Mouse (Mus musculus): ENCODE measurements around the gene Pias4. TPM values are rescaled to one million over a fixed set of nuclear protein-coding genes. Genes with fewer than 3 reads are reported as not detected.
"Not testable (repeated sequence)": the region's sequence is repeated elsewhere in the genome, so short reads cannot be mapped to it uniquely, and the experiment has no call there.

Pias4 gene
- 25.7 and 27.4 TPM in 2 replicates for polyA plus RNA-seq (2012; rRNA removed)

GRCm38 (mm10) chr10:81167200-81168086, at the start of gene Pias4:
TSS of gene Pias4 (minus strand) at chr10:81167923.
- peak; percentile 99 to 100 for DNase-seq (ENCODE audit: extremely low spot score in 1 of 2, low spot score in 1 of 2)

DNA sequence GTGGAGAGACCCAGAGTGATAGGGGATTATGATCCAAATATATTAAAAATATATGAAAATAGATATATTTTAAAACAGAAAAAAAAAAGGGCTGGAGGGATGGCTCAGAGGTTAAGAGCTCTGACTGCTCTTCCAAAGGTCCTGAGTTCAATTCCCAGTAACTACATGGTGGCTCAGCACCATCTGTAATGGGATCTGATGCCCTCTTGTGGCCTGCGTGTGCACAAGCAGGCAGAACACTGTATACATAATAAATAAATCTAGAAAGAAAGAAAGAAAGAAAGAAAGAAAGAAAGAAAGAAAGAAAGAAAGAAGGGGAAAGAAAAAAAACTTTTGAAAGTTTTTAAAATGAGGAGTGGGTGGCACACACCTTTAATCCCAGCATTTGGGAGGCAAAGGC, 49.5 kb upstream of the Pias4 start:
- not testable (repeated sequence) for DNase-seq (ENCODE audit: extremely low spot score in 1 of 2, low spot score in 1 of 2)

- no peak for DNase-seq (ENCODE audit: extremely low spot score in 1 of 2, low spot score in 1 of 2)
These were observed 49.1 kb upstream of the Pias4 start for GRCm38 (mm10) chr10:81216810-81217209.

GRCm38 (mm10) chr10:81216260-81216659, 48.5 kb upstream of the Pias4 start:
- no peak for DNase-seq (ENCODE audit: extremely low spot score in 1 of 2, low spot score in 1 of 2)

- DNase-seq (ENCODE audit: extremely low spot score in 1 of 2, low spot score in 1 of 2), result no peak
These were observed 42.4 kb upstream of the Pias4 start for GRCm38 (mm10) chr10:81210154-81210553.

DNA sequence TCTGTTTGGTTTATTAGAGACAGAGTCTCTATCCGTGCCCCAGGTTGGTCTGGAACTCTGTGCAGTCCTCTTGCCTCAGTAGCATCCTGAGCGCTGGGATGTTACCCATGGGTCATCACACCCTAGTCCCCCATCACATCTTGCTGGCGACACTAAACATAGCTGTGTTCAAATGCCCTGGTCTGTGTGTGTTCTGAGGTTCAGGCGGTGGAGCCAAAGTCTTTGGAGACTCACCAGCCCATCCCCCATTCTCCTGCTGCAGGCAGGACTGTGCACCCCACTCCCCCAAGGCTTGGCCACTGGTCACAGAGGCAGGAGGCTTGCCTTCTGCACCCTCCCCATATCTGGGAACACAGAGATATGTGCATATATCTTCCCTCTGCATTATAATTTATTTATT, 36.4 kb upstream of the Pias4 start:
- no peak for DNase-seq (ENCODE audit: extremely low spot score in 1 of 2, low spot score in 1 of 2)

DNA sequence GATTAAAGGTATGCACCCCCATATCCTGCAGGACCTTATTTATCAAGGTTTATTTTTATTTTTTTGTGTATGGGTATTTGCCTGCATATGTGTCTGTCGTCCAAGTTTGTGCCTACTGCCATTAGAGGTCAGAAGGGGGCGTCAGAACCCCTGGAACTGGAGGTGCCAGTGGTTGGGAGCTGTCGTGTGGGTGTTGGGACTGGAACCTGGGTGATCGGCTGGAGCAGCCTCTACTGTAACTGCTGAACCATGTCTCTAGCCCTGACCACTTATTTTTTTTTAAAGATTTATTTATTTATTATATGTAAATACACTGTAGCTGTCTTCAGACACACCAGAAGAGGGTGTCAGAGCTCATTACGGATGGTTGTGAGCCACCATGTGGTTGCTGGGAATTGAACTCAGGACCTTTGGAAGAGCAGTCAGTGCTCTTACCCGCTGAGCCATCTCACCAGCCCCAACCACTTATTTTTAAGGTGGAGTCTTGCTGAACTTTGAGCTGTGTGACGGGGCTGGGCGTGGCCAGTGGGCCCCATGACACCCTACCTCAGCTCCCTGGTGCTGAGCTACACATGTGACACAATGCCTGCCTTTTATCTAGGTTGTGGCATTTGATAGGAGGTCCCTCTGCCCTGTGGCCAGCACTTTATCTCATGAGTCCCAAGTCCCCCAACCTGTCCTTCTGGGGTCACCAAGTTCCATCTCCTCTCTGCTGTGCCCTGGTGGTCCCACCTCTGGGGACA, 35.4 kb upstream of the Pias4 start:
- no peak for DNase-seq (ENCODE audit: extremely low spot score in 1 of 2, low spot score in 1 of 2)

DNA sequence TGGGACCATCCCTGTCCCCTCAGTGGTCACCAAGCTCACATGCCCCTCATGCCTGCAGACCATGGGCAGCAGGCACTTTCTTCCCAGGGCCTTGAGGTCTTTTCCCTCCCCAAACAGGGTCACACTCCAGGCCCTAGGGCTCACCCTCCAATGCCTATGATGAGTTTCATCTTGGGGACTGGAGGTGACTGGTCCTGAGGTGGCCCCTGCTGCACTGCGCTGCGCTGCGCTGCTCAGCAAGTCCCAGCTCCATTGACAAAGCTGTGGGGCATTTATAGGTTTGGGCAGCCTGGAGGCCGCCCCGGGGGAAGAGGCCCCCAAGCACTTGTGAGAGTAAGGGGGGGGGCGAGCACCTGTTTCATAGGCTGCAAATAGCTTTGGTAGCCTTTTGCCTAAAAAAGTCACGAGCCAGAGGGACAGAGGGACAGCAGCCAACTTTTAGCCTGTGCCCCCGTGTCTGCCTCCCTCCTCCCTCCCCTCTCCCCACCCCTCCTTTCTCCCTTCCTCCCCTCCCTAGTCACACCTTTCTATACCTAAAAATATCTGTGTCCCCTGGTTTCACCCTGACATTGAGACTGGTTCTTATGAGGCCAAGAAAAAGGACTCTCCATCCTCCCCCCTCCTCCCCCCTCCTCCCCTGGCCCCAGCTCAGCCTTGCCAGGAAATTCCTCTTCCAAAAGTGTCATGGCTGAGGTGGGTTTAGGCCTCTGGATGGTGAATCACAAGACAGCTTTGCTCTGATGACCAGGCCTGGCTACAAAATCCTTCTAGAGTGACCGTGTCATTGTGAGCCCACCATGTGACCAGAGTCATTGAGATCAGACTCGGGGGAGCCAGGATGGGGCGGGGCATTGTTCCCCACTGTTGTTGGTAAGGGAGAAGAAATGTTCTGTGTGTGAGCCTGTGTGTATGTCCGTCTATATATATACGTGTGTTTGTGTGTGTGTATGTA, 34.4 kb upstream of the Pias4 start, which contains the start of gene Nmrk2:
Gene Nmrk2 (minus strand): TSS at position 245 of the 952 bp plus-strand sequence.
- no peak for DNase-seq (ENCODE audit: extremely low spot score in 1 of 2, low spot score in 1 of 2)

- no peak for DNase-seq (ENCODE audit: extremely low spot score in 1 of 2, low spot score in 1 of 2)
These were observed 33.0 kb upstream of the Pias4 start for GRCm38 (mm10) chr10:81200605-81201287.

DNA sequence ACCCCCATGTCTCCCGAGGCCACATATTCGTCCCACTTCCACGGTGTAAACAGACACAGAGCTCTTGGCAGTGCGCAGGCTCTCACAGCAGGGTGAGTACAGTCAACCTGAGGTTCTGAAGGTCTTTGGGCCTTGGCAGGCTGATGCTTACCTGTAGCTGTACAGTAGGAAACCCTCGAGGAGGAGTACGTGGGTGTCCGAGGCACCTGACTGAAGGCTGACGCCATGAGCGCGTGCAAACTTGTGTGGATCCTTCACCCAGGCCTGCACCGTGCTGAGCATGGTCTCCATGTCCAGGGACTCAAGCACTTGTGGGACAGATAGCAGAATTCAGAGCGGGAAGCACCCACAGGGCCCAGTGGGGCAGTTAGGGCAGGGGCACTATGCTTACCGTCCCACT, 32.4 kb upstream of the Pias4 start:
- DNase-seq (ENCODE audit: extremely low spot score in 1 of 2, low spot score in 1 of 2), result no peak

GRCm38 (mm10) chr10:81198990-81199389, 31.3 kb upstream of the Pias4 start:
- DNase-seq (ENCODE audit: extremely low spot score in 1 of 2, low spot score in 1 of 2), result no peak

GRCm38 (mm10) chr10:81198230-81198629, 30.5 kb upstream of the Pias4 start:
- peak in 1 of 2 experiments; percentile 90 for DNase-seq (ENCODE audit: extremely low spot score in 1 of 2, low spot score in 1 of 2)

GRCm38 (mm10) chr10:81197305-81197704, 29.6 kb upstream of the Pias4 start:
- DNase-seq (ENCODE audit: extremely low spot score in 1 of 2, low spot score in 1 of 2), result no peak

DNA sequence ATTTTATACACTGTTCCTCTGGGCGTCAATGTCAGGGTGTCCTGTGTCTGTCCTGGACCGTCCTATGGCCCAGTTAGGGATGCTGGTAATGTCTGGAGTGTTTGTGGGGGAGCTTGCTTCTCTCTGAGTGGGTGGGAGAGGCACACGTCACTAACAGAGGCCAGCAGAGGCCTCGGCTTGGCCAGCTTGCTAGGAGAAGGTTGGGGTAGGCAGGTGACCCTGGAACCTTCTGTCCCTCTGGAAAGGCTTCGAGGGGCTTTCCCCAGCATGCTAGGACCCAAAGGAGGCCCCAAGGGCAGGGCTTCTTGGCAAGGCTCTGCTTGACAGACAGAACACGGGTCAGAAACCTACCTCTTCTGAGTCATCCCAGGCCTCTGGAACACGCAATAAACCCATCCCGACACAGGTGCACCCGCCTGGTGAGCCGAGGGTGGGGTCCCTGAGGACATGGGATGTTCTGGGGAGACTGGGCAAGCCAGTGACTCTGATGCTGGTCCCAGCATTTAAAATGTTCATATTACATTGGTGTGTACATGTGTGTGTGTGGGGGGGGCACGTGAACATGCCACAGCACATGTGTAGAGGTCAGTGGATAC, 28.8 kb upstream of the Pias4 start:
- no peak for DNase-seq (ENCODE audit: extremely low spot score in 1 of 2, low spot score in 1 of 2)

DNA sequence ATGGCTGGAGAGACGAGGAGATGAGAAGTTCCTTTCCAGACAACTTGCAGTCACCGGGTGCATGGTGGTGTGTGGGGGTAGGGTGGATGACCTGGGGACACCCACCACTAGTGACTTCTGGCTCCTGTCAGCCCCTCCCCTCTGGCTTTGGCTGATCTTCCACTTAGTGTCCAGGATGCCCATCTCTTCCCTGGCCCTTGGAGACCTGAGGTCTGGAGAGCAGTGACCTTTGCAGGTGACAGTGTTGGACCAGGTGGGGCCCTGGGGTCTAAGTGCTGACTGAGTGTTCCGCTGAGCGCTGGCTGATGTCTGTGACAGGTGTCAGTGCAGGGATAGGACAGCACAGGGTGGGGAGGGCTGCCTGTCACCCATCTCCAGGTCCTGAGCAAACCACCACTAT, 27.6 kb upstream of the Pias4 start:
- no peak for DNase-seq (ENCODE audit: extremely low spot score in 1 of 2, low spot score in 1 of 2)

DNA sequence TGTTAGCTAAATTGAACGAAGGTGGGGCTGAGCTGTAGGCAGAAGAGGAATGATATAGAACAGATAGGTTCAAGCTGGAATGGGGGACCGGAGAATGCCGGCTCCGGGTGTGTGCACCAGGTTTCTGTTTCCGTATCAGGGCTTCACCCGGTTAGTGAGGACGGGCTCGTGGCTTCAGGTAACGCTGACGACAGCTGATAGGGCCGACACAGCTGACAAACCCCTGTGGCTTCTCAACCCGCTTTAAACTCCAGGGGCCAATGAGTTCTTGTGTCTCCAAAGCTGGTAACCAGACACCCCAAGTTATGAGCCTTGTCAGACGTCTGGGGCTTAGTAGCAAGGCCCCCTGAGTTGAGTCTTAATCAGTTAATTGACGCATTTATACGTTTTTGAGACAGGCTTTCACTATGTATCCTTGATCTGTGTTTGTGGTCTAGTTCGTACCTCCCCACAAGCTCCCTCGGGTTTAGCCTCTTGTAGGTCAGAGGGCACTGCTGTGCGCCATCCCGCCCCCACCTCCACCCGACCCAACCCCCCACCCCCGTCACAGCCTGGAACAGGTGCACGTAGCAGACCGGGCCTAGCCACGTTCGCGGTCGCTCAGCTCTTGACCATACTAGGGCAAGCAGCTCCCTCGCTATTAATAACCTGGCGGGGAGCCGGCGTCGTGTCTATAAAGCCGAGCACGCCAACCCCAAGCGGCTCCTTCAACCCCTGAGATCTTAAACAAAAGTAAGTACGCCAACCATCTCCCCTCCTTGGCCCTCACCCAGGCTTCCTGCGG, 26.5 kb upstream of the Pias4 start:
- peak in 1 of 2 experiments; percentile 53 for DNase-seq (ENCODE audit: extremely low spot score in 1 of 2, low spot score in 1 of 2)

DNA sequence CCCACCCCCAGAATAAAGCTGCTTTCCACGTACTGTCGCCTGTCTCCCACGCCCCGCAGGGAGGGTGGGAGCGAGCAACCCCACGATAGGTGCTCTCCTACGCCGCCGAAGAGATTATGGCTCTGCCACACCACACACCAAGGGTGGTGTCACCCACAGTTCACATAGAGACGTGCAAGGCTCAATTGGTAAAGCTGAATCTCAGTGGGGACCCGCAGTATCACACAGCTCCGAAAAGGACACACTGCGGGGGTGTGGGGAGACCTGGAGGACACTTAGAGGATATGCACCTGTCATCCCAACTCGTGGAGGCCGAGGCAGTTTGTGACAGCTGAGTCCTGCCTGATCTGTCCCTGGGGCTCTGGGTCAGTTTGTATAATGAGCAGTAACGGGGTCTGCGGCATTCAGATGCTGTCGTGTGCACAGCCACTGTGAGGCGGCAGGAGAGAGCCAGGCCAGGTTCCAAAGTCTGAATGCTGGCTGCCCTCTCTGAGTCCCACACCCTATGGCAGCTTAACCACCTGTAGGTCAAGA, 25.3 kb upstream of the Pias4 start:
- peak in 1 of 2 experiments; percentile 50 for DNase-seq (ENCODE audit: extremely low spot score in 1 of 2, low spot score in 1 of 2)

DNA sequence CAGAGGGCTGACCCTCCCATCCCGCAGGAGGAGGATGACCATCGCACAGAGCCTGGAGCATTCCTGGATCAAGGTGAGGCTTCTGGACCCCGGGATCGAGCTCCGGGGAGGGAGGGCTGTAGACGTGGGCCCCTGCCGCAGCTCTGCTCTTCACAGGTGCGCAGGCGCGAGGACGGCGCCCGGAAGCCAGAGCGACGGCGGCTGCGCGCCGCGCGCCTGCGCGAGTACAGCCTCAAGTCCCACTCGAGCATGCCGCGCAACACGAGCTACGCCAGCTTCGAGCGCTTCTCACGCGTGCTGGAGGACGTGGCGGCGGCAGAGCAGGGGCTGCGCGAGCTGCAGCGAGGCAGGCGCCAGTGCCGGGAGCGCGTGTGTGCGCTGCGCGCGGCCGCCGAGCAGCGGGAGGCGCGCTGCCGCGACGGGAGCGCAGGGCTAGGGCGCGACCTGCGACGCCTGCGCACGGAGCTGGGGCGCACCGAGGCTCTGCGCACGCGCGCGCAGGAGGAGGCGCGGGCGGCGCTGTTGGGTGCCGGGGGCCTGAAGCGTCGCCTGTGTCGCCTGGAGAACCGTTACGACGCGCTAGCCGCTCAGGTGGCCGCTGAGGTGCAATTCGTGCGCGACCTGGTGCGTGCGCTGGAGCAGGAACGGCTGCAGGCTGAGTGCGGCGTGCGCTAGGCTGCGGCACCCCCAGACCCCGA, 24.7 kb upstream of the Pias4 start:
- peak; percentile 77 to 85 for DNase-seq (ENCODE audit: extremely low spot score in 1 of 2, low spot score in 1 of 2)
